Mouse (Mus musculus): Measurements from ENCODE around the gene Gm648.
"Not testable (repeated sequence)": the region's sequence is repeated elsewhere in the genome, so short reads cannot be mapped to it uniquely, and the experiment has no call there.

Gene Gm648

GRCm38 (mm10) chrX:56549506-56549905 is at the start of gene Gm648:
Gm648 (minus strand) TSS chrX:56549606.
- DNase-seq (ENCODE audit: low read depth, low spot score): no peak

- peak; percentile 95 for DNase-seq (ENCODE audit: low read depth, low spot score)
Measured at GRCm38 (mm10) chrX:56597887-56598640, 48.7 kb upstream of the Gm648 start, which contains the start of gene Mmgt1. Mmgt1 (minus strand) TSS chrX:56598069.

- no peak for DNase-seq (ENCODE audit: low read depth, low spot score)
Measured at GRCm38 (mm10) chrX:56597219-56597886, 47.9 kb upstream of the Gm648 start.

DNA sequence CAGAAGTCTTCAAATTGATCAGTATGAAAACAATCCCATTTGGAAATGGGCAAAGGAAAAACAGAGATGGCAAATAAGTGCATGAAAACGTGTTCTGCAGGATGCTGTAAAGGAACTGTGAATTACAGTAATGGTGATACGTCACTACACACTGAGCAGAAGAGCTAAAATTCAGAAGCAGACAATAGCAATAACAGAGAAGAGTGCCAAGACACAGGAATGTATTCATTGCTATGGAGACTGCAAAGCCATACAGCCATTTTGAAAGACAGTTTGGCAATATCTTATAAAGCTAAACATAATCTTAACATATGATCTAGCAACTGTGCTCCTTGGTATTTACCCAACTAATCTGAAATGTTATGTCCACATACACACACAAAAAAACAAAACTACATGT is 28.8 kb upstream of the Gm648 start:
- no peak for DNase-seq (ENCODE audit: low read depth, low spot score)

DNA sequence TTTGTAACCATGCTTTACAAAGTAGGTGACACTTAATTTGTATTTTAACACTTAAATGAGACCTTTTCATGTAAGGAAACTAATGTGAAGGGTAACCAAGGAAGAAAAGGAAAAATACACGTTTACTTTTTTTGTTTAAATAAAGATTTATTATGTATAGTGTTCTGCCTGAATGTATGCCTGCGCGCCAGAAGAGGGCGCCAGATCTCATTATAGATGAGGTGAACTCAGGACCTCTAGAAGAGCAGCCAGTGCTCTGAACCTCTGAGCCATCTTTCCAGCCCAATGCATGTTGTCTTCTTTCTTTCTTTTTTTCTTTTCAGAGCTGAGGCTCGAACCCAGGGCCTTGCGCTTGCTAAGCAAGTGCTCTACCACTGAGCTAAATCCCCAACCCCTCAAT is 23.1 kb upstream of the Gm648 start:
- DNase-seq (ENCODE audit: low read depth, low spot score): peak; percentile 19

GRCm38 (mm10) chrX:56553584-56553983 is 4.2 kb upstream of the Gm648 start:
- no peak for DNase-seq (ENCODE audit: low read depth, low spot score)

DNA sequence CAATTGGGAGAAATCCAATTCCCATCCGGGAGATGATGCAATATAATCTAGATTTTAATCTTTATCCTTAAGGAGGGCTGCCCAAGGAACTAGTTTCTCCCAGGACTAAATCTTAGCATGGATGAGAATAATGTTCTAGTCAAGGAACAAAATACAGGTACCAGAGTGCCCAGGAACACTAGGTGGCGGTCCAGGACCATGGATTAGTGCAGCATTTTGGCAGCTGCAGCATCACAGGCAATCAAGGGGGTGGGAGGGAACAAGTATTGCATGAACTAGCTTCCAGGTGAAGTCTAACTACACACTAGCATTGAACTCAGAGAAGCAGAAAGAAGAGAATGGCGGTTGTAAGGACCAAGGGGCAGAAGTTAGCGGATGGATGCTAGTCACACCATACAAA is 12.2 kb downstream of the Gm648 start:
- peak; percentile 15 for DNase-seq (ENCODE audit: low read depth, low spot score)

- peak; percentile 19 for DNase-seq (ENCODE audit: low read depth, low spot score)
Measured at GRCm38 (mm10) chrX:56531266-56531665, 18.1 kb downstream of the Gm648 start.

DNA sequence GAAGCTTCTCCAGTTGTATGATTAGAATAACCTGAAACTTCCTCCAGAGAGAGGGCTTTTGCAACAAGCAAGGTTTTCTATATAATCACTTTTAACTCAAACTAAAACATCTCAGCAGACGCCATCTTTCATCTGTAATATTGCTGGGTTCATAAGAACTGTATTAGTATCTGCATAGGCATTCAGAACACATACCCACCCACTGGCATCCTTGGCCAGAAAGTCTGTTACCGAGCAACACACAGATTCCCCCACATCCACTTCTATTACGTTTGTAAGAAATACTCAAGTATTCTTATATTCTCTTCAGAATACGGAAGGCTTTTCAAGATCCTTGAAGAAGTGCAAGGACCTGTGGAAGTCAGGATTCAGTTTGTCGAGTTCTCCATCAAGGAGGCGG is 25.0 kb downstream of the Gm648 start, which contains the start of gene Gm10477:
Gm10477 (plus strand) TSS at position 301 of the 400 bp plus-strand sequence.
- DNase-seq (ENCODE audit: low read depth, low spot score): not testable (repeated sequence)

DNA sequence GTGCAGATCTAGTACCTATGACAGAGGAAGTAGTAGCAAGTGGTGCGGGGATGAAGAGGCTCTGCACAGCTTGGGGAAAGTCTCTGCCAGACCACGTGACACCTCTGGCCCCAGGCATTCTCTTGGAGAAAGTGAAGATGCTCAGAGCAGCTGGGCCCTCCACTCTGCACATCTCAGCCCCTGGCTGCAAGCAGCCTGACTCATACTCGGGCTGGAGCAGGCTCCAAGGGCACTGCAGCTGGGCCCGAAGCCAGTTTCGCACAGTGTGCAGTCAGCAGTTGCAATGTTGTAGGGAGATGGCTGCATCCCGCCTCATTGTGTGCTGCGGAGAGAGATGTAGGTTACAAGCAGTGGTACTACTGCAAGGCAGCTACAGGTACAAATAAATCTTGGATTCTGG is 52.2 kb downstream of the Gm648 start:
- DNase-seq (ENCODE audit: low read depth, low spot score): no peak
